Mouse (Mus musculus) midbrain, embryonic 10.5 days (tissue): Measurements from ENCODE around the gene Nudt15. TPM values are rescaled to one million over a fixed set of nuclear protein-coding genes. Genes with fewer than 3 reads are reported as not detected.

Experiments used
- DNase-seq: peaks from one replicate; pipeline ENCODE4 v3.0.0-alpha.2; 2017; ENCODE audit warnings: low spot score
- H3K27ac ChIP-seq: fragments of 300-500 bp; sonication (generic); replicated peaks from 2 replicates; pipeline ENCODE4 v1.5.1; 2016; ENCODE audit warnings: mild to moderate bottlenecking
- H3K27me3 ChIP-seq: fragments of 300-500 bp; sonication (generic); 2 replicates; pipeline ENCODE4 v1.6.1; 2016; ENCODE audit warnings: low read depth, mild to moderate bottlenecking; ENCODE audit not compliant: poor library complexity, severe bottlenecking
- H3K36me3 ChIP-seq: fragments of 300-500 bp; sonication (generic); 2 replicates; pipeline ENCODE4 v1.6.1; 2016; ENCODE audit warnings: mild to moderate bottlenecking, moderate library complexity
- H3K4me1 ChIP-seq: fragments of 300-500 bp; sonication (generic); 2 replicates; pipeline ENCODE4 v1.6.1; 2016
- H3K4me3 ChIP-seq: fragments of 300-500 bp; sonication (generic); 2 replicates; pipeline ENCODE4 v1.5.1; 2016; ENCODE audit warnings: mild to moderate bottlenecking, moderate library complexity
- H3K9me3 ChIP-seq: fragments of 300-500 bp; sonication (generic); replicated peaks from 2 replicates; pipeline ENCODE4 v1.6.1; 2016; ENCODE audit warnings: mild to moderate bottlenecking
- WGBS: fragments of 180-500 bp; shearing (Covaris S2); methylation state at CpG from one replicate; pipeline ENCODE4 v1.1.7; 2016; 5-methylcytosine and 5-hydroxymethylcytosine counted together
- polyA plus RNA-seq: library from polyadenylated mRNA; unstranded; fragments of >200 nt; fragmentation: Nextera tagmentation; extraction: Ambion mirVana; gene quantifications from 2 replicates; pipeline ENCODE4 v1.2.1, GENCODE M21; 2016

The Nudt15 gene
- polyA plus RNA-seq, 1 experiment from 2014 or later: 10.6 TPM

- Histone ChIP-seq H3K36me3 (no peaks in the 10 kb centered on the region), H3K27ac (0 out of 2 replicates have a peak overlapping the region, but pooled peaks have one; percentile 42), H3K9me3 (no peaks in the 10 kb centered on the region), H3K27me3 (no peaks in the 10 kb centered on the region), H3K4me3 (no peak overlapping the region), H3K4me1 (peaks cover 6% of the 10 kb centered on the region)
- 96% methylated on average over 10 of the region's 10 CpGs for WGBS
- DNase-seq: no peak
Observed at GRCm38 (mm10) chr14:73477077-73477476, 71.0 kb downstream of the Nudt15 start.

GRCm38 (mm10) chr14:73476361-73476934 is 71.6 kb downstream of the Nudt15 start:
- peak overlapping the region; percentile 42; the same call in 1 of the 2 replicates for H3K27ac ChIP-seq
- 83% methylated on average over 8 of the region's 8 CpGs for WGBS
- DNase-seq: no peak

GRCm38 (mm10) chr14:73475506-73475905 is 72.5 kb downstream of the Nudt15 start:
- H3K9me3 ChIP-seq: no peaks in the 10 kb centered on the region
- H3K4me1 ChIP-seq: peaks cover 6% of the 10 kb centered on the region
- H3K4me3 ChIP-seq: no peak overlapping the region
- H3K27me3 ChIP-seq: no peaks in the 10 kb centered on the region
- no peak for DNase-seq
- no peak overlapping the region for H3K27ac ChIP-seq
- 87% methylated on average over 7 of the region's 7 CpGs for WGBS
- no peaks in the 10 kb centered on the region for H3K36me3 ChIP-seq

More at GRCm38 (mm10) chr14:73476361-73476934, 71.6 kb downstream of the Nudt15 start:
- no peaks in the 10 kb centered on the region for H3K27me3 ChIP-seq
- H3K4me1 ChIP-seq: peaks cover 6% of the 10 kb centered on the region
- no peaks in the 10 kb centered on the region for H3K36me3 ChIP-seq
- H3K4me3 ChIP-seq: no peak overlapping the region
- H3K9me3 ChIP-seq: no peaks in the 10 kb centered on the region

GRCm38 (mm10) chr14:73474636-73475093 is 73.4 kb downstream of the Nudt15 start:
- peaks cover 3% of the 10 kb centered on the region for H3K4me1 ChIP-seq
- WGBS: 43% methylated on average over 7 of the region's 7 CpGs
- H3K27ac ChIP-seq: no peak overlapping the region
- H3K4me3 ChIP-seq: no peak overlapping the region
- peak; percentile 19 for DNase-seq
- H3K9me3 ChIP-seq: no peaks in the 10 kb centered on the region
- H3K27me3 ChIP-seq: no peaks in the 10 kb centered on the region
- H3K36me3 ChIP-seq: no peaks in the 10 kb centered on the region

- Histone ChIP-seq H3K27me3 (no peaks in the 10 kb centered on the region), H3K9me3 (no peaks in the 10 kb centered on the region), H3K4me1 (no peaks in the 10 kb centered on the region; the same call in 1 of the 2 replicates), H3K36me3 (no peaks in the 10 kb centered on the region), H3K4me3 (no peak overlapping the region), H3K27ac (no peak overlapping the region)
- WGBS: 71% methylated on average over 3 of the region's 3 CpGs
- no peak for DNase-seq
Observed at GRCm38 (mm10) chr14:73473670-73474460, 74.2 kb downstream of the Nudt15 start.

- Histone ChIP-seq H3K27ac (no peak overlapping the region), H3K27me3 (no peaks in the 10 kb centered on the region), H3K9me3 (no peaks in the 10 kb centered on the region), H3K36me3 (no peaks in the 10 kb centered on the region), H3K4me3 (no peak overlapping the region), H3K4me1 (no peaks in the 10 kb centered on the region; the same call in 1 of the 2 replicates)
- no peak for DNase-seq
- 79% methylated on average over 7 of the region's 7 CpGs for WGBS
Observed at GRCm38 (mm10) chr14:73472205-73472604, 75.8 kb downstream of the Nudt15 start.

GRCm38 (mm10) chr14:73470593-73470992 is 77.4 kb downstream of the Nudt15 start:
- DNase-seq: no peak

GRCm38 (mm10) chr14:73469506-73469905 is 78.5 kb downstream of the Nudt15 start:
- no peaks in the 10 kb centered on the region for H3K9me3 ChIP-seq
- WGBS: 85% methylated on average over 7 of the region's 7 CpGs
- no peaks in the 10 kb centered on the region; the same call in 1 of the 2 replicates for H3K4me1 ChIP-seq
- DNase-seq: no peak
- H3K4me3 ChIP-seq: no peak overlapping the region
- H3K27me3 ChIP-seq: no peaks in the 10 kb centered on the region
- no peak overlapping the region for H3K27ac ChIP-seq
- no peaks in the 10 kb centered on the region for H3K36me3 ChIP-seq

More at GRCm38 (mm10) chr14:73470593-73470992, 77.4 kb downstream of the Nudt15 start:
- no peaks in the 10 kb centered on the region for H3K36me3 ChIP-seq
- no peak overlapping the region for H3K4me3 ChIP-seq
- no peak overlapping the region for H3K27ac ChIP-seq
- no peaks in the 10 kb centered on the region for H3K9me3 ChIP-seq
- H3K27me3 ChIP-seq: no peaks in the 10 kb centered on the region
- WGBS: 87% methylated on average over 8 of the region's 8 CpGs
- no peaks in the 10 kb centered on the region; the same call in 1 of the 2 replicates for H3K4me1 ChIP-seq

Other genes with a start within 250 kb of the Nudt15 start
- 25.9 and 26.3 TPM in 2 replicates for gene Rb1, start 222.4 kb downstream of the Nudt15 start, polyA plus RNA-seq
- gene Itm2b, start 163.0 kb downstream of the Nudt15 start, polyA plus RNA-seq: 226 and 281 TPM in 2 replicates
- 114 TPM in 2 replicates for gene Med4, start 38.2 kb downstream of the Nudt15 start, polyA plus RNA-seq
- 104 and 109 TPM in 2 replicates for gene Sucla2, start 22.9 kb downstream of the Nudt15 start, polyA plus RNA-seq
- not detected in 2 replicates for gene Gm21750, start 113.0 kb upstream of the Nudt15 start, polyA plus RNA-seq